Mouse (Mus musculus) G1E (cell line): ENCODE measurements at regions not wholly inside any gene's neighbourhood (a gene's known extent, or its start where the extent isn't known, plus 50 kb on each side); places are given as distances from the start of the nearest gene placed in this dataset.

ENCODE experiments used
- CTCF ChIP-seq: IDR thresholded peaks from 2 replicates; pipeline ENCODE4 v1.5.1; 2012; ENCODE audit warnings: low read depth, low read length, inconsistent platforms, mixed read lengths
- GATA1 ChIP-seq: IDR thresholded peaks from 2 replicates; pipeline ENCODE4 v1.6.1; 2012; ENCODE audit warnings: borderline replicate concordance, low read length, inconsistent platforms, mixed read lengths
- GATA2 ChIP-seq: IDR thresholded peaks from 2 replicates; pipeline ENCODE4 v1.6.1; 2012; ENCODE audit warnings: low read depth, low read length, inconsistent platforms, borderline replicate concordance

- TF ChIP-seq CTCF = no peak
- no peak for TF ChIP-seq GATA1
- no peak for TF ChIP-seq GATA2
Observed at GRCm38 (mm10) chr6:100013949-100014348, 273.3 kb downstream of the Rybp start.
